Mouse (Mus musculus): ENCODE data around the gene Tufm. TPM values are rescaled to one million over a fixed set of nuclear protein-coding genes. Genes with fewer than 3 reads are reported as not detected.
A peak's percentile ranks its signal among the peaks of the same experiment; 100 is the strongest.

Tufm gene
- polyA plus RNA-seq, 1 experiment = 43.5 TPM

- TF ChIP-seq POLR2A (IDR thresholded peaks at IDR 0.05; ENCODE audit: control insufficient read depth, low read depth, low read length) (no peak), CTCF (IDR thresholded peaks at IDR 0.05; ENCODE audit: control insufficient read depth, insufficient read depth, insufficient replicate concordance, low read depth, low read length) (no peak)
- Histone ChIP-seq H3K4me1 (ENCODE audit: control insufficient read depth, insufficient read depth, low read length) (no peaks in the 10 kb centered on the region), H3K27me3 (ENCODE audit: control insufficient read depth, insufficient read depth, low read length) (no peaks in the 10 kb centered on the region), H3K4me3 (ENCODE audit: control insufficient read depth, low read depth, low read length) (no peak overlapping the region), H3K36me3 (ENCODE audit: control insufficient read depth, insufficient read depth, low read length) (no peaks in the 10 kb centered on the region), H3K27ac (ENCODE audit: control insufficient read depth, insufficient read depth, low read depth, low read length) (no peak overlapping the region)
Measured at GRCm38 (mm10) chr7:126458844-126459618, 28.1 kb upstream of the Tufm start.

DNA sequence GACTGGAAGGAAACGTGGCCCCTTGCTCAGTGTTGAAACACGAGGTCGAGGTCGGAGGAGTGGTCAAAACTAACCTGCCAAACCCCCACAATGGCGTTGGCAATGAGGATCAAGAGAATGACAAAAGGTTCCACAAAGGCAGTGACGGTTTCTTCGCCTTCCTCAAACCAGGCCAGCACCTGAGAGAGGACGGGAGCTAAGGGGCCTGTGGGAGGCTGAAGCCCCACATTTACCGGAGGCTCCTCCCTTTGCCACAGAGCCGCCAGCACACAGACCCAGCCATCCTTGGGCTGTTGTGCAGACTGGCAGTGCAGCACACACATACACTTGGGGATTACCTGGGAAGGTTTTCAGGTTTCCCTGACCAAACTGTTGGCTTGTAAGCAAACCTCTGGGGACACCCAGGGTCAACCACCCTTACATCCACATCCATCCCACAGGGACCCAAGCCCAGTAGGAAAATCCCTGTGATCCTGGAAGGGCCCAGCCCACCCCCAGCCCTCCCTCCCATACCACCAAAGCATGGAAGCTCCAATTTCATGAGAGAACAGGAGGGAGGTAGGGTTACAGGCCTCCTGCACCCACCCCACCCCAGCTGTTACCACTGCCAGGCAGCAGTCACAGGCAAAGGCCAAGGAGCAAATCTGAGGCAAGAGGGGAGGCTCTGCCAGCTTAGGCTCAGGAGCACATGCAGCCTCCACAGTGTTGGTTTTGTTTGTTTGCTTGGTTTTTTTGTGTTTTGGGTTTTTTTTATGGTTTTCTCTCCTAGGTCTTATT, 26.4 kb upstream of the Tufm start:
- TF ChIP-seq POLR2A (IDR thresholded peaks at IDR 0.05; ENCODE audit: control insufficient read depth, low read depth, low read length) (no peak), CTCF (IDR thresholded peaks at IDR 0.05; ENCODE audit: control insufficient read depth, insufficient read depth, insufficient replicate concordance, low read depth, low read length) (no peak)
- peaks cover 13% of the 10 kb centered on the region for H3K4me1 ChIP-seq (ENCODE audit: control insufficient read depth, insufficient read depth, low read length)
- H3K36me3 ChIP-seq (ENCODE audit: control insufficient read depth, insufficient read depth, low read length) = no peaks in the 10 kb centered on the region
- H3K4me3 ChIP-seq (ENCODE audit: control insufficient read depth, low read depth, low read length) = no peak overlapping the region
- H3K27me3 ChIP-seq (ENCODE audit: control insufficient read depth, insufficient read depth, low read length) = no peaks in the 10 kb centered on the region
- no peak overlapping the region for H3K27ac ChIP-seq (ENCODE audit: control insufficient read depth, insufficient read depth, low read depth, low read length)

GRCm38 (mm10) chr7:126461626-126462025, 25.5 kb upstream of the Tufm start:
- Histone ChIP-seq H3K4me3 (ENCODE audit: control insufficient read depth, low read depth, low read length) (no peak overlapping the region), H3K36me3 (ENCODE audit: control insufficient read depth, insufficient read depth, low read length) (no peaks in the 10 kb centered on the region), H3K27ac (ENCODE audit: control insufficient read depth, insufficient read depth, low read depth, low read length) (no peak overlapping the region), H3K4me1 (ENCODE audit: control insufficient read depth, insufficient read depth, low read length) (peaks cover 13% of the 10 kb centered on the region), H3K27me3 (ENCODE audit: control insufficient read depth, insufficient read depth, low read length) (no peaks in the 10 kb centered on the region)
- TF ChIP-seq CTCF (IDR thresholded peaks at IDR 0.05; ENCODE audit: control insufficient read depth, insufficient read depth, insufficient replicate concordance, low read depth, low read length) (no peak), POLR2A (IDR thresholded peaks at IDR 0.05; ENCODE audit: control insufficient read depth, low read depth, low read length) (no peak)

GRCm38 (mm10) chr7:126463004-126463403, 24.2 kb upstream of the Tufm start, which contains the start of gene Atp2a1:
Atp2a1 (minus strand) TSS chr7:126463108.
- H3K4me3 ChIP-seq (ENCODE audit: control insufficient read depth, low read depth, low read length) = no peak within 1 kb of the TSS
- TF ChIP-seq POLR2A (IDR thresholded peaks at IDR 0.05; ENCODE audit: control insufficient read depth, low read depth, low read length) = no peak
- no peak for TF ChIP-seq CTCF (IDR thresholded peaks at IDR 0.05; ENCODE audit: control insufficient read depth, insufficient read depth, insufficient replicate concordance, low read depth, low read length)
- no peak within 1 kb of the TSS for H3K27ac ChIP-seq (ENCODE audit: control insufficient read depth, insufficient read depth, low read depth, low read length)
- H3K36me3 ChIP-seq (ENCODE audit: control insufficient read depth, insufficient read depth, low read length) = no peaks in the 10 kb centered on the region; the same call in 1 of the 2 replicates
- H3K4me1 ChIP-seq (ENCODE audit: control insufficient read depth, insufficient read depth, low read length) = peaks cover 13% of the 10 kb centered on the region
- no peaks in the 10 kb centered on the region for H3K27me3 ChIP-seq (ENCODE audit: control insufficient read depth, insufficient read depth, low read length)

- no peak overlapping the region for H3K27ac ChIP-seq (ENCODE audit: control insufficient read depth, insufficient read depth, low read depth, low read length)
- H3K27me3 ChIP-seq (ENCODE audit: control insufficient read depth, insufficient read depth, low read length) = no peaks in the 10 kb centered on the region
- H3K4me1 ChIP-seq (ENCODE audit: control insufficient read depth, insufficient read depth, low read length) = peaks cover 13% of the 10 kb centered on the region
- H3K36me3 ChIP-seq (ENCODE audit: control insufficient read depth, insufficient read depth, low read length) = no peaks in the 10 kb centered on the region; the same call in 1 of the 2 replicates
- TF ChIP-seq CTCF (IDR thresholded peaks at IDR 0.05; ENCODE audit: control insufficient read depth, insufficient read depth, insufficient replicate concordance, low read depth, low read length) = no peak
- TF ChIP-seq POLR2A (IDR thresholded peaks at IDR 0.05; ENCODE audit: control insufficient read depth, low read depth, low read length) = no peak
- no peak overlapping the region for H3K4me3 ChIP-seq (ENCODE audit: control insufficient read depth, low read depth, low read length)
Measured at GRCm38 (mm10) chr7:126463547-126463946, 23.6 kb upstream of the Tufm start.

DNA sequence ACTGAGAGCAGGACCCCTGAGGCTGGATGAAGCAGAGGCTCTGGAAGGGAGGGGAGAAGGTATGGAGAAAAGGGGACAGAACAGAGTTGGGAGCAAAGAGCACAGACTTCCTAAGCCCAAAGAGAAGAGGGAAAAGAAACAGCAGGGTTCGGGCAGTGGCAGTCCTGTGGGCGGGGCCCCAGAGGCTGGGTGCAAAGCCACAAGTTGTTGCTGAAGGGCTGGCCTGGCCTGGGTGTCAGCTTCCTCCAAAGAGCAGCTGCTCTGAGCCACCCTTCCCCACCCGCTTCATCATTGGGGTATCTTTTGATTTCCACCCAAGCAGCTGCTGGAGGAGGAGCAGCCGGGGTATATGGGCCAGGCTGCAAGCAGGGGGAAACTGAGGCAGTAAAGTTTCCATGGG, 23.0 kb upstream of the Tufm start:
- Histone ChIP-seq H3K4me1 (ENCODE audit: control insufficient read depth, insufficient read depth, low read length) (peaks cover 13% of the 10 kb centered on the region), H3K36me3 (ENCODE audit: control insufficient read depth, insufficient read depth, low read length) (no peaks in the 10 kb centered on the region; the same call in 1 of the 2 replicates), H3K27me3 (ENCODE audit: control insufficient read depth, insufficient read depth, low read length) (no peaks in the 10 kb centered on the region), H3K27ac (ENCODE audit: control insufficient read depth, insufficient read depth, low read depth, low read length) (no peak overlapping the region), H3K4me3 (ENCODE audit: control insufficient read depth, low read depth, low read length) (no peak overlapping the region)
- TF ChIP-seq CTCF (IDR thresholded peaks at IDR 0.05; ENCODE audit: control insufficient read depth, insufficient read depth, insufficient replicate concordance, low read depth, low read length) = no peak
- no peak for TF ChIP-seq POLR2A (IDR thresholded peaks at IDR 0.05; ENCODE audit: control insufficient read depth, low read depth, low read length)

GRCm38 (mm10) chr7:126464836-126465235, 22.3 kb upstream of the Tufm start:
- H3K4me3 ChIP-seq (ENCODE audit: control insufficient read depth, low read depth, low read length) = no peak overlapping the region
- peaks cover 2% of the 10 kb centered on the region; the same call in 1 of the 2 replicates for H3K36me3 ChIP-seq (ENCODE audit: control insufficient read depth, insufficient read depth, low read length)
- H3K4me1 ChIP-seq (ENCODE audit: control insufficient read depth, insufficient read depth, low read length) = peaks cover 13% of the 10 kb centered on the region
- 0 out of 2 replicates have a peak overlapping the region, but pooled peaks have one; percentile 7 for H3K27ac ChIP-seq (ENCODE audit: control insufficient read depth, insufficient read depth, low read depth, low read length)
- no peak for TF ChIP-seq CTCF (IDR thresholded peaks at IDR 0.05; ENCODE audit: control insufficient read depth, insufficient read depth, insufficient replicate concordance, low read depth, low read length)
- TF ChIP-seq POLR2A (IDR thresholded peaks at IDR 0.05; ENCODE audit: control insufficient read depth, low read depth, low read length) = no peak
- H3K27me3 ChIP-seq (ENCODE audit: control insufficient read depth, insufficient read depth, low read length) = no peaks in the 10 kb centered on the region
